Mouse (Mus musculus): ENCODE results near the gene Olfr1477.

DNA sequence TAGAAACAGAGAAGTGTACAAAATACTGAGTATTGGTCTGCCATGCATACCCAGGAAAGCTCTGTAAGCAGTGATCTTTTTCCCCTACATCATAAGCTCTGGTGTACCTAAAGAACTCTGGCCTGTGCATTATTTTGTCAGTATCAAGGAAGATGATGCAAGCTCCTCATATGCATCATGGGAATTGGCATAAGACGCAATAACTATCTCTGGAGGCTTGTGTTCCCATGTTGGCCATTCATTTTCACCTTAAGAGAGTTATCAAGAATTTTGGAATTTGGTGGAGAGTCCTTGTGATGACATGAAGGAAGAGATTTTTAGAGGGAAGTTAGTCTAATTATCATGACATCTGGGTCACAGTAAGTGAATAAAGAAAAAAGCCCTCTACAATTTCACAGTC is 44.4 kb upstream of the Olfr1477 start, which contains the start of gene Olfr1472:
- TF ChIP-seq HCFC1 (IDR thresholded peaks at IDR 0.05; ENCODE audit: borderline replicate concordance, insufficient read depth, low read length) (no peak), MAFK (IDR thresholded peaks at IDR 0.05; ENCODE audit: insufficient read depth, low read depth, low read length) (no peak), ZC3H11A (IDR thresholded peaks at IDR 0.05; ENCODE audit: borderline replicate concordance, low read depth, low read length) (no peak)

All from ES-E14 (cell line).